Mouse (Mus musculus): ENCODE data around the gene Crhr2. TPM values are rescaled to one million over a fixed set of nuclear protein-coding genes. Genes with fewer than 3 reads are reported as not detected.

Gene Crhr2
- polyA plus RNA-seq, 1 experiment = not detected

- no peak overlapping the region for H3K27ac ChIP-seq (ENCODE audit: insufficient read depth, low read depth, low read length)
- 39% methylated on average over 5 of the region's 5 CpGs for WGBS
- no peak for TF ChIP-seq CTCF (IDR thresholded peaks at IDR 0.05; ENCODE audit: insufficient read depth, low read depth, low read length)
- TF ChIP-seq POLR2A (IDR thresholded peaks at IDR 0.05; ENCODE audit: insufficient read depth, low read depth, low read length) = no peak
- H3K4me1 ChIP-seq (ENCODE audit: control insufficient read depth, insufficient read depth, low read length) = peaks cover 8% of the 10 kb centered on the region; the same call in 1 of the 2 replicates
- no peak overlapping the region for H3K4me3 ChIP-seq (ENCODE audit: insufficient read depth, low read depth, low read length)
Observed at GRCm38 (mm10) chr6:55044542-55044941, 88.3 kb downstream of the Crhr2 start.

GRCm38 (mm10) chr6:55043206-55043605 lies 89.6 kb downstream of the Crhr2 start:
- Histone ChIP-seq H3K27ac (ENCODE audit: insufficient read depth, low read depth, low read length) (no peak overlapping the region), H3K4me3 (ENCODE audit: insufficient read depth, low read depth, low read length) (no peak overlapping the region), H3K4me1 (ENCODE audit: control insufficient read depth, insufficient read depth, low read length) (peaks cover 8% of the 10 kb centered on the region; the same call in 1 of the 2 replicates)
- WGBS = 85% methylated on average over 8 of the region's 8 CpGs
- TF ChIP-seq CTCF (IDR thresholded peaks at IDR 0.05; ENCODE audit: insufficient read depth, low read depth, low read length) (no peak), POLR2A (IDR thresholded peaks at IDR 0.05; ENCODE audit: insufficient read depth, low read depth, low read length) (no peak)

Other genes with a start within 250 kb of the Crhr2 start
- gene Nod1, start 160.4 kb downstream of the Crhr2 start, polyA plus RNA-seq (2012; ENCODE audit: insufficient read depth, insufficient read length, low replicate concordance, missing spikeins) = not detected in 2 replicates
- gene Ggct, start 140.1 kb downstream of the Crhr2 start, polyA plus RNA-seq (2012; ENCODE audit: insufficient read depth, insufficient read length, low replicate concordance, missing spikeins) = not detected in 2 replicates
- not detected in 2 replicates for gene Gars, start 95.0 kb downstream of the Crhr2 start, polyA plus RNA-seq (2012; ENCODE audit: insufficient read depth, insufficient read length, low replicate concordance, missing spikeins)
- not detected in 2 replicates for gene Inmt, start 42.0 kb upstream of the Crhr2 start, polyA plus RNA-seq (2012; ENCODE audit: insufficient read depth, insufficient read length, low replicate concordance, missing spikeins)
- not detected in 2 replicates for gene Mindy4, start 70.4 kb upstream of the Crhr2 start, polyA plus RNA-seq (2012; ENCODE audit: insufficient read depth, insufficient read length, low replicate concordance, missing spikeins)
- not detected in 2 replicates for gene Aqp1, start 203.4 kb upstream of the Crhr2 start, polyA plus RNA-seq (2012; ENCODE audit: insufficient read depth, insufficient read length, low replicate concordance, missing spikeins)
- not detected in 2 replicates for gene Ghrhr, start 243.3 kb upstream of the Crhr2 start, polyA plus RNA-seq (2012; ENCODE audit: insufficient read depth, insufficient read length, low replicate concordance, missing spikeins)

Data from olfactory bulb, adult 2 months (tissue).